7 mouse cellular contexts compared by ENCODE assay signal in genomic region chr5:71700468-71701272, GRCm38 (mm10). TPM values are rescaled to one million over a fixed set of nuclear protein-coding genes. Genes with fewer than 3 reads are reported as not detected.
DNase-seq lines count a peak whose midpoint lies in the region; ATAC-seq lines count a peak whose summit lies in the region.

No protein-coding gene starts in this region.

- DNase-seq in neural tube, embryonic 11.5 days (ENCODE audit: low spot score), result peak; percentile 77
- peak; percentile 9 for DNase-seq in urinary bladder, postnatal 10 days (ENCODE audit: low spot score)

- H3K9ac ChIP-seq in embryonic facial prominence, embryonic 12.5 days, result peak overlapping the region; percentile 46
- H3K9ac ChIP-seq in heart, embryonic 11.5 days (ENCODE audit: low read depth, low read length), result peak overlapping the region; percentile 56
- peak overlapping the region; percentile 58 for H3K9ac ChIP-seq in kidney, embryonic 16.5 days (replicated peaks; ENCODE audit: low read length)
- H3K9ac ChIP-seq in limb, embryonic 15.5 days, result 0 out of 2 replicates have a peak overlapping the region, but pooled peaks have one; percentile 23
- no peak overlapping the region for H3K9ac ChIP-seq in neural tube, embryonic 11.5 days (ENCODE audit: low read length)

- H3K4me2 ChIP-seq in embryonic facial prominence, embryonic 12.5 days (replicated peaks), result peak overlapping the region; percentile 90
- H3K4me2 ChIP-seq in heart, embryonic 11.5 days, result peak overlapping the region; percentile 88
- peak overlapping the region; percentile 94 for H3K4me2 ChIP-seq in kidney, embryonic 16.5 days (replicated peaks; ENCODE audit: low read depth, low read length)
- peak overlapping the region; percentile 75 for H3K4me2 ChIP-seq in limb, embryonic 15.5 days
- peak overlapping the region; percentile 60 for H3K4me2 ChIP-seq in neural tube, embryonic 11.5 days (ENCODE audit: low read depth)

- H3K9me3 ChIP-seq in embryonic facial prominence, embryonic 12.5 days, result no peaks in the 10 kb centered on the region
- no peaks in the 10 kb centered on the region for H3K9me3 ChIP-seq in heart, embryonic 11.5 days (replicated peaks; ENCODE audit: control insufficient read depth, low read length)
- no peaks in the 10 kb centered on the region for H3K9me3 ChIP-seq in kidney, embryonic 16.5 days (ENCODE audit: low read length)
- no peaks in the 10 kb centered on the region for H3K9me3 ChIP-seq in limb, embryonic 15.5 days
- H3K9me3 ChIP-seq in neural tube, embryonic 11.5 days (ENCODE audit: control insufficient read depth, low read length), result no peaks in the 10 kb centered on the region

- peak; percentile 90 for ATAC-seq in embryonic facial prominence, embryonic 12.5 days (ENCODE audit: insufficient number of reproducible peaks, insufficient read depth, low FRiP score, low TSS enrichment)
- ATAC-seq in heart, embryonic 11.5 days (replicated peaks; ENCODE audit: insufficient number of reproducible peaks, low FRiP score, low TSS enrichment), result peak; percentile 75
- peak; percentile 97 for ATAC-seq in kidney, embryonic 16.5 days (ENCODE audit: low FRiP score, low TSS enrichment)
- peak; percentile 75 for ATAC-seq in limb, embryonic 15.5 days (ENCODE audit: insufficient number of reproducible peaks, low FRiP score, low TSS enrichment, low read depth)
- ATAC-seq in neural tube, embryonic 11.5 days (ENCODE audit: insufficient read depth, low FRiP score, low TSS enrichment), result peak; percentile 93

- peak overlapping the region; percentile 51 for H3K4me3 ChIP-seq in brown adipose tissue, adult 24 weeks (ENCODE audit: insufficient read depth, low read depth, low read length)
- H3K4me3 ChIP-seq in embryonic facial prominence, embryonic 12.5 days, result peak overlapping the region; percentile 54
- peak overlapping the region; percentile 63 for H3K4me3 ChIP-seq in heart, embryonic 11.5 days (ENCODE audit: low read depth, low read length)
- H3K4me3 ChIP-seq in kidney, embryonic 16.5 days (ENCODE audit: low read length), result peak overlapping the region; percentile 59
- peak overlapping the region; percentile 47 for H3K4me3 ChIP-seq in limb, embryonic 15.5 days
- peak overlapping the region; percentile 41 for H3K4me3 ChIP-seq in neural tube, embryonic 11.5 days (ENCODE audit: low read depth, low read length)

- no peak overlapping the region for H3K27ac ChIP-seq in brown adipose tissue, adult 24 weeks (replicated peaks; ENCODE audit: low read depth, low read length)
- H3K27ac ChIP-seq in embryonic facial prominence, embryonic 12.5 days, result no peak overlapping the region
- H3K27ac ChIP-seq in heart, embryonic 11.5 days (ENCODE audit: low read depth, low read length), result no peak overlapping the region
- H3K27ac ChIP-seq in kidney, embryonic 16.5 days (ENCODE audit: low read length), result no peak overlapping the region
- no peak overlapping the region for H3K27ac ChIP-seq in limb, embryonic 15.5 days
- no peak overlapping the region for H3K27ac ChIP-seq in neural tube, embryonic 11.5 days (ENCODE audit: low read depth, low read length)

- WGBS in embryonic facial prominence, embryonic 12.5 days, result under 1% methylated on average over 46 of the region's 46 CpGs
- under 1% methylated on average over 46 of the region's 46 CpGs for WGBS in heart, embryonic 11.5 days (ENCODE audit: insufficient replicate concordance)
- WGBS in kidney, embryonic 16.5 days, result under 1% methylated on average over 46 of the region's 46 CpGs
- 1% methylated on average over 46 of the region's 46 CpGs for WGBS in limb, embryonic 15.5 days
- WGBS in neural tube, embryonic 11.5 days, result 1% methylated on average over 46 of the region's 46 CpGs

- H3K27me3 ChIP-seq in embryonic facial prominence, embryonic 12.5 days, result peaks cover 14% of the 10 kb centered on the region
- peaks cover 4% of the 10 kb centered on the region; the same call in 1 of the 2 replicates for H3K27me3 ChIP-seq in heart, embryonic 11.5 days (ENCODE audit: control insufficient read depth, insufficient read depth, low read length)
- H3K27me3 ChIP-seq in kidney, embryonic 16.5 days (ENCODE audit: insufficient read depth, low read length), result peaks cover 17% of the 10 kb centered on the region
- peaks cover 18% of the 10 kb centered on the region for H3K27me3 ChIP-seq in limb, embryonic 15.5 days
- no peaks in the 10 kb centered on the region for H3K27me3 ChIP-seq in neural tube, embryonic 11.5 days (ENCODE audit: control insufficient read depth, insufficient read depth, low read length)

- H3K4me1 ChIP-seq in brown adipose tissue, adult 24 weeks (ENCODE audit: control insufficient read depth, insufficient read depth, insufficient read length, low read length), result 0 out of 2 replicates have a peak, but pooled peaks cover 2% of the 10 kb centered on the region
- H3K4me1 ChIP-seq in embryonic facial prominence, embryonic 12.5 days, result peaks cover 11% of the 10 kb centered on the region; the same call in 1 of the 2 replicates
- no peaks in the 10 kb centered on the region for H3K4me1 ChIP-seq in heart, embryonic 11.5 days (ENCODE audit: control insufficient read depth, insufficient read depth, low read length)
- H3K4me1 ChIP-seq in kidney, embryonic 16.5 days (ENCODE audit: insufficient read depth, low read length), result peaks cover 5% of the 10 kb centered on the region; the same call in 1 of the 2 replicates
- H3K4me1 ChIP-seq in limb, embryonic 15.5 days, result peaks cover 17% of the 10 kb centered on the region
- H3K4me1 ChIP-seq in neural tube, embryonic 11.5 days (ENCODE audit: control insufficient read depth, insufficient read depth, low read length), result no peaks in the 10 kb centered on the region

- no peaks in the 10 kb centered on the region for H3K36me3 ChIP-seq in embryonic facial prominence, embryonic 12.5 days
- H3K36me3 ChIP-seq in heart, embryonic 11.5 days (ENCODE audit: control insufficient read depth, insufficient read depth, low read length), result no peaks in the 10 kb centered on the region
- no peaks in the 10 kb centered on the region for H3K36me3 ChIP-seq in kidney, embryonic 16.5 days (ENCODE audit: insufficient read depth, low read length)
- no peaks in the 10 kb centered on the region for H3K36me3 ChIP-seq in limb, embryonic 15.5 days
- H3K36me3 ChIP-seq in neural tube, embryonic 11.5 days (ENCODE audit: control insufficient read depth, insufficient read depth, low read length), result no peaks in the 10 kb centered on the region

RNA-seq across cellular contexts. Expression of gene Gabra4, which starts 42.6 kb away (rescaled TPM):
- polyA plus RNA-seq in brown adipose tissue, adult 24 weeks (2012; ENCODE audit: insufficient read depth, insufficient read length, missing spikeins), result not detected in 2 replicates
- polyA plus RNA-seq in embryonic facial prominence, embryonic 12.5 days (2016; fragmentation: Nextera tagmentation; extraction: Ambion mirVana), result 5.8 and 6.8 TPM in 2 replicates
- polyA plus RNA-seq in heart, embryonic 11.5 days (2014; fragmentation: Nextera tagmentation; extraction: Ambion mirVana), result 4.9 and 6.7 TPM in 2 replicates
- 3.1 and 3.9 TPM in 2 replicates for polyA plus RNA-seq in kidney, embryonic 16.5 days (2015; fragmentation: Nextera tagmentation; extraction: Ambion mirVana)
- polyA plus RNA-seq in limb, embryonic 15.5 days (2015; fragmentation: Nextera tagmentation; extraction: Ambion mirVana), result 7.3 and 8.9 TPM in 2 replicates
- 2.0 and 2.9 TPM in 2 replicates for polyA plus RNA-seq in neural tube, embryonic 11.5 days (2014; fragmentation: Nextera tagmentation; extraction: Ambion mirVana)

RNA-seq across cellular contexts. Expression of gene Gabrb1, which starts 42.8 kb away (rescaled TPM):
- not detected in 2 replicates for polyA plus RNA-seq in brown adipose tissue, adult 24 weeks (2012; ENCODE audit: insufficient read depth, insufficient read length, missing spikeins)
- 1.1 and 1.8 TPM in 2 replicates for polyA plus RNA-seq in embryonic facial prominence, embryonic 12.5 days (2016; fragmentation: Nextera tagmentation; extraction: Ambion mirVana)
- polyA plus RNA-seq in heart, embryonic 11.5 days (2014; fragmentation: Nextera tagmentation; extraction: Ambion mirVana), result 1.1 and 1.7 TPM in 2 replicates
- polyA plus RNA-seq in kidney, embryonic 16.5 days (2015; fragmentation: Nextera tagmentation; extraction: Ambion mirVana), result 0.29 and 0.39 TPM in 2 replicates
- polyA plus RNA-seq in limb, embryonic 15.5 days (2015; fragmentation: Nextera tagmentation; extraction: Ambion mirVana), result 1.8 and 1.9 TPM in 2 replicates
- polyA plus RNA-seq in neural tube, embryonic 11.5 days (2014; fragmentation: Nextera tagmentation; extraction: Ambion mirVana), result 0.73 and 0.93 TPM in 2 replicates
